Mouse (Mus musculus) small intestine, adult 2 months (tissue): ENCODE measurements around the gene Nkpd1. TPM values are rescaled to one million over a fixed set of nuclear protein-coding genes. Genes with fewer than 3 reads are reported as not detected.
A peak's percentile ranks its signal among the peaks of the same experiment; 100 is the strongest.

Experiments used
- H3K27ac ChIP-seq: fragments of 200-500 bp; 2 replicates; pipeline ENCODE4 v1.5.1; 2012; ENCODE audit warnings: low read depth, low read length, control low read depth, inconsistent platforms; ENCODE audit not compliant: insufficient read depth
- H3K27me3 ChIP-seq: fragments of 200-500 bp; 2 replicates; pipeline ENCODE4 v1.6.1; 2012; ENCODE audit warnings: mild to moderate bottlenecking, moderate library complexity, low read length, inconsistent platforms; ENCODE audit not compliant: control insufficient read depth, insufficient read depth
- H3K36me3 ChIP-seq: fragments of 200-500 bp; 2 replicates; pipeline ENCODE4 v1.6.1; 2012; ENCODE audit warnings: mild to moderate bottlenecking, low read length, control low read depth, inconsistent platforms; ENCODE audit not compliant: control insufficient read depth, insufficient read depth
- H3K4me1 ChIP-seq: fragments of 200-500 bp; 2 replicates; pipeline ENCODE4 v1.6.1; 2012; ENCODE audit warnings: low read length, inconsistent platforms, mixed read lengths; ENCODE audit not compliant: control insufficient read depth, insufficient read depth, insufficient read length
- H3K4me3 ChIP-seq: fragments of 200-500 bp; 2 replicates; pipeline ENCODE4 v1.5.1; 2012; ENCODE audit warnings: low read depth, mild to moderate bottlenecking, control low read depth, inconsistent platforms, low read length, moderate library complexity
- CTCF ChIP-seq: fragments of 200-500 bp; IDR thresholded peaks from 2 replicates; pipeline ENCODE4 v1.5.1; 2012; ENCODE audit warnings: low read depth, mild to moderate bottlenecking, control low read depth, inconsistent platforms, low read length, moderate library complexity, mixed read lengths; ENCODE audit not compliant: insufficient replicate concordance, insufficient read length; ENCODE audit errors: extremely low read depth
- POLR2A ChIP-seq: fragments of 200-500 bp; IDR thresholded peaks from 2 replicates; pipeline ENCODE4 v1.6.1; 2012; ENCODE audit warnings: low read depth, mild to moderate bottlenecking, control low read depth, inconsistent platforms, low read length, moderate library complexity
- WGBS: fragments of 180-500 bp; shearing (Covaris S2); methylation state at CpG from one replicate; pipeline ENCODE4 v1.1.7; 2018; 5-methylcytosine and 5-hydroxymethylcytosine counted together
- polyA plus RNA-seq: library from polyadenylated mRNA; depleted of rRNA; stranded (reverse); fragments of >200 nt; gene quantifications from 2 replicates; pipeline ENCODE4 v1.2.3, GENCODE M21; 2012

Gene Nkpd1
- polyA plus RNA-seq, 1 experiment, result 0.43 TPM

- WGBS, result 28% methylated on average over 14 of the region's 14 CpGs
- Histone ChIP-seq H3K27me3 (peaks cover 23% of the 10 kb centered on the region; the same call in 1 of the 2 replicates), H3K4me1 (peaks cover 5% of the 10 kb centered on the region; the same call in 1 of the 2 replicates), H3K27ac (no peak overlapping the region), H3K36me3 (no peaks in the 10 kb centered on the region), H3K4me3 (no peak overlapping the region)
- TF ChIP-seq POLR2A (no peak), CTCF (0 out of 2 replicates have a peak, but pooled peaks have one; percentile 7)
These were observed 39.8 kb upstream of the Nkpd1 start for GRCm38 (mm10) chr7:19477624-19478384.

DNA sequence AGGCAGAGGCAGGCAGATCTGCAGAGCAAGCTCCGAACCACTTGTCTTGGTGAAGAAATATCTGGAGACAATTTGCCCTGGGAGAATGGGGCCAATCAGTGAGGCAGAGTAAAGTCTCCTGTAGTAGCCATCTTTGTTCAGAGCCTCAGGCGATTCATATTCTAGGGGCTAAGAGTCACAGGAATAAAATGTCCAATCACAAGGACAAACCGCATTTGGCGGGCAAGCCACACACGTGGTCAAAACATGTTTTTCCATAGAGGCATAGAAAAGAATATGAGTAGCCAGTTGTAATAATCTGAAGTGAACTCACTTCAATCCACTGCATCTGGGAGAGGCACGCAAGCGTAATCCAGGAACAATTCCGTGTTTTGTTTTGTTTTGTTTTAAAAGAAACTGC is 34.4 kb upstream of the Nkpd1 start:
- H3K27ac ChIP-seq, result no peak overlapping the region
- H3K27me3 ChIP-seq, result peaks cover 7% of the 10 kb centered on the region
- 76% methylated on average over 8 of the region's 8 CpGs for WGBS
- H3K36me3 ChIP-seq, result no peaks in the 10 kb centered on the region
- no peak overlapping the region for H3K4me3 ChIP-seq
- peaks cover 2% of the 10 kb centered on the region; the same call in 1 of the 2 replicates for H3K4me1 ChIP-seq
- TF ChIP-seq CTCF (no peak), POLR2A (no peak)

GRCm38 (mm10) chr7:19485488-19485887 is 32.1 kb upstream of the Nkpd1 start:
- no peak overlapping the region for H3K27ac ChIP-seq
- 83% methylated on average over 1 of the region's 1 CpGs for WGBS
- H3K27me3 ChIP-seq, result peaks cover 20% of the 10 kb centered on the region
- TF ChIP-seq POLR2A, result no peak
- no peak for TF ChIP-seq CTCF
- no peaks in the 10 kb centered on the region for H3K36me3 ChIP-seq
- no peak overlapping the region for H3K4me3 ChIP-seq
- peaks cover 2% of the 10 kb centered on the region; the same call in 1 of the 2 replicates for H3K4me1 ChIP-seq

DNA sequence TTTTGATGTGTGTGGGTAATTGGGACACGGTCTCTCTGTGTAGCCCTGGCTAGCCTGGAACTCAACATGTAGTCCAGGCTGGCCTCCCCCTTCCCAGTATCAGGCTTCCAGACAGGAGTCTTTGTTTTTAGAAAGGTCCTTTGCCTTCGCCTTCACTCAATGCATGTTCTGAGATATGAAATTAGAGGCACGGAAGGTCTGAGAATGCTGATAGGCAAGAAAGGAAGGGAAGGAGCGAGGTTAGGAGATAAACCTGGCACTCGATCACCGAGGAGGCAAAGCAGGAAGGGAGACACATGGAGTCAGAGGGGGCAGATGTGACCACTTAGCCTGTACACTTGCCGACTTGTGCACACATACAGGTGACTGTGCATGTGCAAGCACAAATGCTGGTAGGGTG is 31.1 kb upstream of the Nkpd1 start:
- no peak for TF ChIP-seq POLR2A
- Histone ChIP-seq H3K27me3 (peaks cover 18% of the 10 kb centered on the region), H3K27ac (no peak overlapping the region), H3K4me1 (peaks cover 1% of the 10 kb centered on the region), H3K36me3 (no peaks in the 10 kb centered on the region), H3K4me3 (no peak overlapping the region)
- 81% methylated on average over 7 of the region's 7 CpGs for WGBS

DNA sequence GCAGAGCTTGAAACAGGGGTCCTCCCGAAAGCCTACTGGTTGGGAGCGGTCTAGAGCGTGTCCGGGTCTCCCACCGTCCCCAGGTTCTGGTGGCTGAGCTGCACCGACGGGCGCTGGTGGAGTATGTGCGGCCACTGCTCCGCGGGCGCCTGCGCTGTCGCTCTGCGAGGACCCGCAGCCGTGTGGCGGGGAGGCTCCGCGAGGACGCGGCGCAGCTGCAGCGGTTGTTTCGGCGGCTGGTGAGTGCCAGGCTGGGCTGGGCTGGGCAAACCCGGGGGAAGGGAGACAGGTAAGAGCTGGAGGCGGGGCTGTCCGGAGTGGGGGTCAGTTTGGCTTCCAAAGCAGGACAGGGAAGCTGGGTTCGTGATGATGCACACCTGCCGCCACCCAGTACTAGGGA is 28.1 kb upstream of the Nkpd1 start:
- TF ChIP-seq POLR2A, result no peak
- no peak for TF ChIP-seq CTCF
- 22% methylated on average over 31 of the region's 31 CpGs for WGBS
- H3K27me3 ChIP-seq, result peaks cover 18% of the 10 kb centered on the region
- H3K4me1 ChIP-seq, result peaks cover 6% of the 10 kb centered on the region
- no peak overlapping the region for H3K27ac ChIP-seq
- no peaks in the 10 kb centered on the region for H3K36me3 ChIP-seq
- H3K4me3 ChIP-seq, result no peak overlapping the region

DNA sequence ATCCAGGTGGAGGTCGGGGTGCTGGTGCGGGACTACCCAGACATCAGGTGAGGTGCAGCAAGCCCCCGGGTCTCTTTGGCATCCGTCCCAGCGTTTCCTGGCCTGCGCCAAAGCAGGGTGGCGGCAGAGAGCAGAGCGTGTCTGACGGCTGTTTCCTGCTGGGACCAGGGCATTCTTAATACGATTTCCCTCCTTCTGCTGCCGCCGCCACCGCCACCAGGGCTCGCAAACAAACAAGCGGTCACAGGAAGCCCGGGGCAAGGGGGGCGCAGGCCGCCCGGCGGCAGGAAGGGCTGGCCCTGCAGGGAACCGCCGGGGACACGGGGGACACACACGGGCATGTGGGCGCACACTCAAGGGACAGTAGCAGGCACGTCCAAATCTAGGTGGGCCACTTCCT is 25.9 kb upstream of the Nkpd1 start:
- Histone ChIP-seq H3K36me3 (no peaks in the 10 kb centered on the region), H3K27ac (peak overlapping the region; percentile 14), H3K4me1 (peaks cover 10% of the 10 kb centered on the region), H3K4me3 (peak overlapping the region; percentile 6), H3K27me3 (peaks cover 21% of the 10 kb centered on the region)
- 3% methylated on average over 26 of the region's 26 CpGs for WGBS
- TF ChIP-seq CTCF (no peak), POLR2A (no peak)

DNA sequence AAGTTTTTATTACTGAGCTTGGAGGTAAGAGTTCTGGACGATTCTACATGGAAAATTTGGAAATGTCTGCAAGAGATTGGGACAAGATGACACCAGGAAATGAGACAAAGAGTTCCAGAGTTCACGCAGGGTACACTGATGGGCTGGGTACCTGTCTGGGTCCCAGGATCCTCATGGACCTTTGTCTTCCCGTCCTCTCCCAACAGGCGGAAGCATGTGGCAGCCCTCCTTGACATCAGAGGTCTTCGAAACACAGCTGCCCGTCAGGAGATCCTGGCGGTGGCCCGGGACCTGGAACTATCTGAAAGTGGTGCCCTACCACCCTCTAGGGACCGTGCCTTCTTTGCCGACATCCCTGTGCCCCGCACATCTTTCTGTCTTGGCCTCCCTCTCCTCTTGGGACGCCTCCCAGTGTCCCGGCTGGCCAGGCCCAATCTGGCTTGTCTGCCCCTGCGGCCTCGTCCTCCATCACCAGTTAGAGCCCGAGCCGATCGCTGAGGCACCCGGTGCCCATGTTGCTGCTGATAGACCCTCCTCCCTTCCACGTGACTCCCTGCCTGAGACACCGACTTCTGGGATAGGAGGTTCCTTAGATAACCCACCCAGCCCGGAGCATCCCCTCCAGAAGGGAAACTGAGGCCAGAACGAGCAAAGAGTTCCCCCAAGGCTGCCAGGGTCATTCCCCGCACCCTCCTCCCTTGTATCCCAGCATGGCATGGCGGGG is 22.7 kb upstream of the Nkpd1 start:
- peaks cover 10% of the 10 kb centered on the region for H3K4me1 ChIP-seq
- 68% methylated on average over 25 of the region's 25 CpGs for WGBS
- peaks cover 7% of the 10 kb centered on the region for H3K27me3 ChIP-seq
- H3K4me3 ChIP-seq, result no peak overlapping the region
- TF ChIP-seq POLR2A, result no peak
- no peak for TF ChIP-seq CTCF
- peak overlapping the region; percentile 21 for H3K27ac ChIP-seq
- H3K36me3 ChIP-seq, result no peaks in the 10 kb centered on the region
